Mouse (Mus musculus) layer of hippocampus, adult 2 months (tissue): ENCODE results near the gene Tbcd. TPM values are rescaled to one million over a fixed set of nuclear protein-coding genes. Genes with fewer than 3 reads are reported as not detected.
A peak's percentile ranks its signal among the peaks of the same experiment; 100 is the strongest.

Experiments
- DNase-seq, 2 experiments: peaks; one replicate each; pipeline ENCODE4 v3.0.0; 2022; ENCODE audit warnings: low spot score in 2 of 2
- H3K27ac ChIP-seq: fragments of 200-600 bp; 2 replicates; pipeline ENCODE4 v1.8.1; 2022
- H3K4me3 ChIP-seq: fragments of 200-600 bp; 2 replicates; pipeline ENCODE4 v1.8.1; 2022; ENCODE audit warnings: mild to moderate bottlenecking
- CTCF ChIP-seq: fragments of 200-600 bp; conservative IDR thresholded peaks from 2 replicates; pipeline ENCODE4 v1.8.1; 2022; ENCODE audit warnings: antibody characterized with exemption, mild to moderate bottlenecking, moderate library complexity
- long read RNA-seq, 2 experiments: library from polyadenylated mRNA; stranded (forward); transcript quantifications; one replicate each; pipeline ENCODE4 v2.0.0; 2021; ENCODE audit warnings: borderline mapping rate in 2 of 2
- total RNA-seq, 2 experiments: library from RNA; stranded (reverse); gene quantifications; 2 replicates each; pipeline ENCODE4 v1.2.3; 2021

The Tbcd gene
- 10 to 100 TPM; 39.5 to 40.3 TPM for total RNA-seq
- long read RNA-seq, experiment 1, full-length matches to known transcripts: 1 of 5 reads
- long read RNA-seq, experiment 1, partial matches to known transcripts: 3 of 5 reads
- long read RNA-seq, experiment 1, other reads (novel, unspliced or antisense): 1 of 5 reads
- long read RNA-seq, experiment 2, partial matches to known transcripts: 2 of 5 reads
- long read RNA-seq, experiment 2, other reads (novel, unspliced or antisense): 3 of 5 reads

- Histone ChIP-seq H3K4me3 (peak within 1 kb of the TSS; percentile 89), H3K27ac (peak within 1 kb of the TSS; percentile 94)
- TF ChIP-seq CTCF: peak; percentile 48
- DNase-seq: peak; percentile 95 to 98
Measured at GRCm38 (mm10) chr11:121451753-121452635, at the start of gene Tbcd. Tbcd (plus strand) TSS chr11:121451949.

DNA sequence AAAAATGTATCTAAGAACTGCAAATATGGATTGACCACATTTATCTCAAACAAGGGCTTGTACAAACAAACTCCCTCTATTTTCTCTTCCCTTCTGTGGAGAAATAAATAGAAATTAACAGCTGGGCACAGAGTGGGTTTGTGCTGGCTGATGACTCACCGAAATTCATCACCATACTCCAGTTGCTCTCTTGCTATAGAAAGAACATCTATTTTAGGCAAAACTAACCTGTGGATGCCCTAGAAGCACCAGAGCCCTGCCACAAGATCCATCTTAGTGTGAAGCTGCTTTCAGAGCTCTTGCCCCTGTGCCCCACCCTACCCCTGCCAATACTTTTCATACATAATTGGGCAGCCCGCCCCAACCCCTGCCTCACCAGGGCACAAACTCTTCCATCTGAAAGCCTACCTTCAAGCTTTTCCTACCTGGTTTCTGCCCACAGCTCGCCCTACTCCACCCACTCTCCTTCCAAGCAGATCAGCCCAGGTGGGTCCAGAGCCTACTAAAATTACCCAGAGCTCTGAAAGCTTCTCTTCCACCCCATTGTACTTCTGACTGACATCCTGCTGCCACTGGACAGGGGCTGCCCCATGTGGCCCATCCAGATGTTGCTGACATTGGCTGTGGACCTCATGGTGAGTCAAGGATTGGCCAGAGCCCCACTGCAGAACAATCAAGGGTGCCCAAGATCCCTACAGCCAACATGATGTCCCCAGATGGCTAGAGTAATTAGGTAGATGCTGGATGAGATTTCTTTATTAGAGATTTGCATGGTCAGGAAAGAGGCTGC is 44.2 kb upstream of the Tbcd start:
- peak overlapping the region; percentile 85 for H3K27ac ChIP-seq
- peak in 1 of 2 experiments; percentile 70 for DNase-seq
- no peak overlapping the region for H3K4me3 ChIP-seq
- no peak for TF ChIP-seq CTCF

GRCm38 (mm10) chr11:121414762-121415161 is 37.0 kb upstream of the Tbcd start:
- no peak for TF ChIP-seq CTCF
- Histone ChIP-seq H3K27ac (no peak overlapping the region), H3K4me3 (no peak overlapping the region)
- DNase-seq: no peak

- DNase-seq: no peak
- Histone ChIP-seq H3K27ac (no peak overlapping the region), H3K4me3 (no peak overlapping the region)
- no peak for TF ChIP-seq CTCF
Measured at GRCm38 (mm10) chr11:121415351-121415750, 36.4 kb upstream of the Tbcd start.

DNA sequence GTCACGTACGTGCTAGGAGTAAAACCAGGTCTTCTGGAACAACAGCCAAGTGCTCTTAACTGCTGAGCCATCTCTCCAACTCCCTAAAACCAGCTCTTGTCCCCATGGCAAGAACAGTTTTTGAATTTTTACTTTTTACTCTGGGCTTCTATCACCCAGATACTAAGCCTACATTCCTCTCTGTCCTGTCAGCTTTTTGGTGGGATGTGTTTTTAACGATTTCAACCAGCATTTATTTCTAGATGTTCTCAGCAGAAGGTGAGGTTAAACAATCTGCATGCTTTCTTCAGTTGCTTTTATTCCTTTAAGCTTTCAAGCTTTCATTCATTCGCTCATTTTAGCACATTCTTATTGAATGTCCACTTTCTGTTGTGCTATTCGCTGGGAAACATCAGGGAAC is 33.8 kb upstream of the Tbcd start:
- H3K27ac ChIP-seq: no peak overlapping the region
- H3K4me3 ChIP-seq: no peak overlapping the region
- TF ChIP-seq CTCF: no peak
- DNase-seq: no peak

- TF ChIP-seq CTCF: no peak
- Histone ChIP-seq H3K27ac (no peak overlapping the region), H3K4me3 (no peak overlapping the region)
- peak in 1 of 2 experiments; percentile 37 for DNase-seq
Measured at GRCm38 (mm10) chr11:121418932-121419331, 32.8 kb upstream of the Tbcd start.

GRCm38 (mm10) chr11:121420379-121420778 is 31.4 kb upstream of the Tbcd start:
- H3K4me3 ChIP-seq: no peak overlapping the region
- no peak for DNase-seq
- peak overlapping the region; percentile 96 for H3K27ac ChIP-seq
- TF ChIP-seq CTCF: no peak

DNA sequence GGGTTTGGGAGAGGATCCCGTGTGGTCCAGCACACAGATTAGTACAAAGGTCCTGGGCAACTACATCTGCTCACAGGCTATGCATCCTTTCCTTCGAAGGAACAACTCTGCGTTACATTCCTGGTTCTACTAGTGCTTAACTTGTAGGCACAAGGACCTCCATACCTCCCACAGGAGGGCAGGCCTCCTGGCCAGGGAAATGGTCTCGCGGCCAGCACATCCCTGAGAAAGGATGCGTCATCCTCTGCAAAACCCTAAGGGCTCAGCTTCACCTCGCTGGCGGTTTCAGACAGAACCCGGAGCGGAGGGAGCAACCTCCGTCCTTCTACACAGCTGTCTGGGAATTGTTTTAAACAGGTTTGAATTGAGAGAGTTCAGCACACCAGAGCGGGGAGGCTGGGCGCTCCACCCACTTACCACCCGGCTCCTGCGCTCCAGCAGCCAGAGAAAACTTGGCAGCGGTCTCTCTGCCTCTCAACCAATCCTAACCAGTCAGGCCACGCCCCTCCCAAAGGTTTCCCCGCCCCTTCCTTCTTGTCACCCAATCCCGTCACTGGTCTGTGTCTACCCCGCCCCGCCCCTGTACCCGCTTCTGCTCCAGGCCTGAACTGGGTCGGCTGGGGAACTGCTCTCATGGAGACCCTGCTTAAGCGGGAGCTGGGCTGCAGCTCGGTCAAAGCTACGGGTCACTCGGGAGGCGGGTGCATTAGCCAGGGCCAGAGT is 30.8 kb upstream of the Tbcd start, which contains the start of gene Fn3krp:
Fn3krp (plus strand) TSS at position 572 of the 723 bp plus-strand sequence.
- H3K4me3 ChIP-seq: peak within 1 kb of the TSS; percentile 94
- peak within 1 kb of the TSS; percentile 96 for H3K27ac ChIP-seq
- TF ChIP-seq CTCF: no peak
- peak; percentile 99 for DNase-seq

- peak overlapping the region; percentile 96 for H3K27ac ChIP-seq
- no peak for DNase-seq
- H3K4me3 ChIP-seq: peak overlapping the region; percentile 94
- no peak for TF ChIP-seq CTCF
Measured at GRCm38 (mm10) chr11:121421553-121422173, 30.1 kb upstream of the Tbcd start.

GRCm38 (mm10) chr11:121433397-121433796 is 18.4 kb upstream of the Tbcd start:
- no peak for DNase-seq
- TF ChIP-seq CTCF: no peak
- no peak overlapping the region for H3K4me3 ChIP-seq
- peak overlapping the region; percentile 93 for H3K27ac ChIP-seq

DNA sequence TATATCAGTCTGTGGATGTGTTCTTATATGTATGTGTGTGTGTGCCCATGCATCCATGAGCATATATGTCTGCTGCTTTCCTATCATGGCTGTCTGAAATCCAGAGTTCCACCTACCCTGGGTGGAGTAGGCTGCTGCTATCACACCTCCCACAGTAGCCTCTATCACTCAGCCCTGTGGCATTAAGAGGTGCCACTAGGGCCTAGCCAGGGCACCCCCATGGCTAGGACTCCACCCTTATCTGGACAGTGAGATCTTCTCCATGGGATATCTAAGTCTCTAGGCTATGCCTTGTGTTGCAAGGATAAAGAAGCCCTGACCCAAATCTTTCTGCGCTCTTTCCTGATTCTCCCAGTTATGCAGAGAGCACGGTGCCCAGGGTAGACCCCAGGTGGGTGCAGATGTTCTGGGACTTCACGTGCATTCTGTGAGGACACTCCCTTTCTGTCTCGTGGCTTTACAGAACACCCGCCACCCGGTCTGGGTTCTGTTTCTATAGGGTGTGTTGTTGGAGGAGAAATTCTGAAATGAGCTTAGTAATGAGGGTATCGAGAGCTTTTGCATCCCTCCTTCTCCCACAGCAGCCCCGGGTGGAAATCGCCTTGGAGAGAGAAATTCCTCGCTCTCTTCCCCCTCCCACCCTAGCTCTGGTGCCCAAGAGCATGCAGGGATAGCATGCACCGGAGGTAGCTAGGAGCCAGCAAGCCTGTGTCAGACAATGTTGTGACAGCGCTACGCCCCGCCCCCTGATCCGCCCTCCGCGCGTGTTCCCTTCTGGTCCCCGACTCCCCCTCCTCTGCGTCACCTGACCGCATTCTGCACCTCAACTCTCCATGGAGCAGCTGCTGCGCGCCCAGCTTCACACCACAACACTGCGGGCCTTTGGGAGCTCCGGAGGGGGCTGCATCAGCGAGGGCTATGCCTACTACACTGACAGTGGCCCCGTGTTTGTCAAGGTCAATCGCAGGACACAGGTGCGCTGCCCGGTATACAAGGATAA is 17.3 kb upstream of the Tbcd start, which contains the start of gene Fn3k:
Fn3k (plus strand) TSS at position 758 of the 1,000 bp plus-strand sequence.
- H3K27ac ChIP-seq: peak within 1 kb of the TSS; percentile 93
- no peak for TF ChIP-seq CTCF
- peak within 1 kb of the TSS; percentile 80 for H3K4me3 ChIP-seq
- DNase-seq: peak; percentile 95 to 96
